Mouse (Mus musculus): ENCODE data around the gene Adam15.

- no peak for TF ChIP-seq MEF2A (IDR thresholded peaks at IDR 0.05; ENCODE audit: extremely low read depth, insufficient replicate concordance, low read depth, low read length, poor library complexity, severe bottlenecking)
- no peak for TF ChIP-seq CTCF (IDR thresholded peaks at IDR 0.05 in 2 of 3, conservative IDR thresholded peaks at IDR 0.05 in 1 of 3; ENCODE audit: control insufficient read depth in 1 of 3, insufficient read depth in 1 of 3, low read depth in 2 of 3, low read length in 3 of 3, poor library complexity in 1 of 3, severe bottlenecking in 1 of 3)
- peak in 1 of 2 experiments; percentile 47; a peak in 1 of 4 replicates for TF ChIP-seq POLR2A (IDR thresholded peaks at IDR 0.05; ENCODE audit: control insufficient read depth in 1 of 2, insufficient read depth in 1 of 2, low read depth in 1 of 2, low read length in 2 of 2, poor library complexity in 1 of 2)
- peak; percentile 9; the same call in 1 of the 2 replicates for TF ChIP-seq GATA1 (IDR thresholded peaks at IDR 0.05; ENCODE audit: low read depth, low read length)
- no peak for TF ChIP-seq ETS1 (IDR thresholded peaks at IDR 0.05; ENCODE audit: low read depth, low read length)
- no peak; a peak in 1 of 4 replicates for TF ChIP-seq EP300 (IDR thresholded peaks at IDR 0.05; ENCODE audit: low read depth in 1 of 2, low read length in 2 of 2)
- TF ChIP-seq CHD2 (IDR thresholded peaks at IDR 0.05; ENCODE audit: low read length) = peak; percentile 10; the same call in 1 of the 2 replicates
- peak; percentile 78 for TF ChIP-seq MXI1 (IDR thresholded peaks at IDR 0.05; ENCODE audit: low read depth, low read length)
- TF ChIP-seq MAFK (IDR thresholded peaks at IDR 0.05; ENCODE audit: borderline replicate concordance, low read depth, low read length) = no peak
Measured at GRCm38 (mm10) chr3:89394894-89395256, 45.1 kb upstream of the Adam15 start.

All from MEL (cell line).